Mouse (Mus musculus) bone marrow, adult 2 months (tissue): Measurements from ENCODE around the gene Surf1.

Source experiments
- CTCF ChIP-seq: fragments of 200-500 bp; IDR thresholded peaks from 2 replicates; pipeline ENCODE4 v1.5.1; 2011; ENCODE audit warnings: low read length, control low read depth; ENCODE audit not compliant: control insufficient read depth, insufficient read depth
- POLR2A ChIP-seq: fragments of 200-500 bp; IDR thresholded peaks from 2 replicates; pipeline ENCODE4 v1.6.1; 2011; ENCODE audit warnings: low read depth, mild to moderate bottlenecking, control low read depth, low read length, borderline replicate concordance; ENCODE audit not compliant: control insufficient read depth

DNA sequence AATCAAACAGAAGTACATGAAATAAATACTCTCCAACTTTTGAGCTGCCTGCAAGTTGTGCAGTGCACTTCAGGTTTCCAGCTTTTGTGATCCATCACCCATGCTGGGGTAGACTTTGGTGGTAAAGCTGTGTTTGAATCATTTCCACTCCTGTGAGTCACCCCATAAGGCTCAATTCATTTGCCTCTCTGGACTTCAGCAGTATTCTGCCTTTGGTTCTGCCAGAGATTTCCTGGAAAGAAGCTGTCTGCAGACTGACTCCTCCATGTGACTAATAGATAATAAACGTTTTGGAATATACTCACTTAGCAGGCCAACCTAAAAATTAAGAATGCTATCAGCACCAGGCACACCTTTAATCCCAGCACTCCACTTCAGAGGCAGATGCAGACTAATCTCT lies 15.6 kb downstream of the Surf1 start:
- no peak for TF ChIP-seq CTCF
- TF ChIP-seq POLR2A = no peak
